Mouse (Mus musculus) inflammation-experienced regulatory T-cells, adult 16 weeks (primary cell): ENCODE data around the gene Trpm6. TPM values are rescaled to one million over a fixed set of nuclear protein-coding genes. Genes with fewer than 3 reads are reported as not detected.

Experiments used
- polyA plus RNA-seq: library from polyadenylated mRNA; unstranded; fragments of 100-300 nt; shearing (Covaris generic); gene quantifications from one replicate; pipeline ENCODE4 v1.2.1, GENCODE M21; 2017

Trpm6 gene
- 0.52 TPM for polyA plus RNA-seq

DNA sequence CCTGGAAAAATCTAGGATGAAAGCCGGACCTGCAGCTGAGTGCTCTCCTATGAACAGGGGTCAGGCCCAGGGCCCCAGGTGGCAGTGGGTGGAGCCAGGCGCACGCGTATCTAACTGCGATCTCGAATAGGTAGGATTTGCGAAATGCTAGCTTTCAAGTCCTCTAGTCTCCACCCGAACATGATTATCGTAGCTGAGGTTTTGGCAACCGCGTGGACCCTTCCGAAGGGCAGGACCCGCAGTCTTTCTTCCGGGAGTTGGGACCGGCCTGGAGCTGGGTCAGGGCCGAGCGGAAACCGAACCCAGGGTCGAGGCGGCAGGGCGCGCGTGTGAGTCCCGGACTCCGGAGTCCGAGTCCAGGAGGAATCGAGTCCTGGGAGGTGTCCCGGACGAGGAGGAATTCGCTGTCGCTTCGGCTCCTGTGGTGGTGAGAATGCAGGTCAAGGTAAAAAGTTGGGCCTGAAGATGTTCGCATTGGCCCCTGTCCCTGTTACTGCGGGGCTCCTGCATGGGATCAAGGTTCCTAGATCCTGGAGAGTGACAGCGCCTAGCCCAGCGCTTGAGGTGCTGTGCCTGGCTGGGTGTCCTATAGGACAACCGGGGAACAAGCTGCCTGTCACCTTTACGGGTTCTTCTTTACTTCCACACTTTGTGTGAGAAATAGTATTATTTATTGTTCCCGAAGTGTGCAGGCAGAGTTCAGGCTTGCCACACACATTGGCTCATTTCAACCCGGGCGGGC, at the start of gene Trpm6:
Gene Trpm6 (plus strand): TSS at position 386 of the 742 bp plus-strand sequence.

DNA sequence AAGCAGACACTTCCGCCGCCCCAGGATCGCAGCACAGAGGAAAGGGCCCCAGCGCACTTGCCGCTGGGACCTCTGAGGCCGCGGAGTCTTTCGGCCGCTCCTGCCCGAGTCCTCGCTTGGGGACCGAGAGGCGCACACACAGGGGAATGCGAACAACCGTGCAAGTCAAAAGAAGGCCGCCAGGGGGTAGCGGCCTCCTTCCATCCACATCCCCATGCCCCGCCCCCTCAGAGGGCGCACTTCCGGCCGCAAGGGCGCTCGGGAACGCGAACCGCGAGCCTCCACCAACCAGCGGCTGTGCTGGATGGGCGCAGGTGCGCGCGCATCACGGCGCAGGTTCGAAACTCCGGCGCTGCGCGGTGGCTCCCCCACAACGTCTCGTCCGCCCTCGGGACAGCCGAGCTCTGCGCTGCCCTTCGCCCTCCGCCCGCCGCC, 36.9 kb upstream of the Trpm6 start, which contains the start of gene D030056L22Rik:
Gene D030056L22Rik (plus strand): TSS at position 328 of the 435 bp plus-strand sequence.

Other genes with a start within 250 kb of the Trpm6 start
- 109 TPM for gene Ostf1, start 118.2 kb upstream of the Trpm6 start, polyA plus RNA-seq
- 11.4 TPM for gene Nmrk1, start 118.0 kb upstream of the Trpm6 start, polyA plus RNA-seq
- 1.3 TPM for gene Carnmt1, start 79.2 kb upstream of the Trpm6 start, polyA plus RNA-seq
- gene D030056L22Rik, start 36.8 kb upstream of the Trpm6 start, polyA plus RNA-seq: 6.7 TPM